Mouse (Mus musculus): ENCODE data around the gene Plscr4. TPM values are rescaled to one million over a fixed set of nuclear protein-coding genes. Genes with fewer than 3 reads are reported as not detected.

Gene Plscr4
- polyA plus RNA-seq, 1 experiment, result 6.0 TPM

DNA sequence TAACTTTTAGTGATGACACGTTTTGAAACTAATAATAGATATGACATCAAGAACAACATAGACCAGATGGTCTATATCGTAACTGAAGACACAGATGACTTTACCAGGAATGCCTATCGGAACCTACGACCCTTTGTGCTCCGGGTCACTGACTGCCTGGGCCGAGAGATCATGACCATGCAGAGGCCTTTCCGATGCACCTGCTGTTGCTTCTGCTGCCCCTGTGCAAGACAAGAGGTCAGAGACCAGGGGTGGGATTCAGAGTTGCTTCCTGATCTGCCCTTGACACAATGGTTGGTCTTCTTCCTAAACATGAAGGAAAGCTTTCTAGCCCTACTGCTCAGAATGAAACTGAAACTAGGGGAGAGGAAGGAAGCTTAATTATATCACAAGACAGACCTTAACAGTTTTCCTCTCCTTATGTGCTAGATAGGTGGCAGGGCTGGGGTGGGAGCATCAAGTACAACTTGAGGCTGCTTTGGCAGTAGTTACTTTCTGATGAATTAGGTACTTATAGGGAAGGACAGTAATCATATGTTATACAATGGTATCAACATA, 27.6 kb downstream of the Plscr4 start:
- no peak for DNase-seq
- Histone ChIP-seq H3K27ac (ENCODE audit: insufficient read depth, low read length) (no peak overlapping the region), H3K27me3 (ENCODE audit: control insufficient read depth, insufficient read depth, low read length) (no peaks in the 10 kb centered on the region), H3K4me3 (replicated peaks; ENCODE audit: insufficient read depth, low read depth, low read length) (no peak overlapping the region), H3K4me1 (ENCODE audit: control insufficient read depth, insufficient read depth, low read length) (no peaks in the 10 kb centered on the region)
- 81% methylated on average over 7 of the region's 7 CpGs for WGBS
- no peak for TF ChIP-seq CTCF (IDR thresholded peaks at IDR 0.05; ENCODE audit: borderline replicate concordance, insufficient read depth, low read depth, low read length)
- TF ChIP-seq POLR2A (IDR thresholded peaks at IDR 0.05; ENCODE audit: borderline replicate concordance, insufficient read depth, low read length), result no peak

DNA sequence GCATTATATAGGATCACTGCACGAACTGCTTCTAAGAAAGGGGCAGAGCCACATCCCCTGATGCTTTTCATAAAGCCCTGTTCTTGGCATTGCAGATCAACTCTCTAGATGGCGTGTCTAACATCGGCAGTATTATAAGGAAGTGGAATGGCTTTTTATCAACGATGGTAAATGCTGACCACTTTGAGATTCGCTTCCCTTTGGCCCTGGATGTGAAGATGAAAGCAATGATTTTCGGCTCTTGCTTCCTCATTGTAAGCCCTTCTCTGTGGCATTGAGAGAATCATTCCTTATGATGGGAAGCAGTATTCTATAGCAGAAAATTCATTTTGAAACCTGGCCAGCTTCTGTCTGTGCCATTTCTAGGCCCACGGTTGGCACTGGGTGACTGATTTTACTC, 32.7 kb downstream of the Plscr4 start:
- Histone ChIP-seq H3K27me3 (ENCODE audit: control insufficient read depth, insufficient read depth, low read length) (no peaks in the 10 kb centered on the region), H3K4me1 (ENCODE audit: control insufficient read depth, insufficient read depth, low read length) (no peaks in the 10 kb centered on the region), H3K4me3 (replicated peaks; ENCODE audit: insufficient read depth, low read depth, low read length) (no peak overlapping the region), H3K27ac (ENCODE audit: insufficient read depth, low read length) (no peak overlapping the region)
- no peak for DNase-seq
- TF ChIP-seq CTCF (IDR thresholded peaks at IDR 0.05; ENCODE audit: borderline replicate concordance, insufficient read depth, low read depth, low read length) (no peak), POLR2A (IDR thresholded peaks at IDR 0.05; ENCODE audit: borderline replicate concordance, insufficient read depth, low read length) (no peak)
- 61% methylated on average over 7 of the region's 7 CpGs for WGBS

DNA sequence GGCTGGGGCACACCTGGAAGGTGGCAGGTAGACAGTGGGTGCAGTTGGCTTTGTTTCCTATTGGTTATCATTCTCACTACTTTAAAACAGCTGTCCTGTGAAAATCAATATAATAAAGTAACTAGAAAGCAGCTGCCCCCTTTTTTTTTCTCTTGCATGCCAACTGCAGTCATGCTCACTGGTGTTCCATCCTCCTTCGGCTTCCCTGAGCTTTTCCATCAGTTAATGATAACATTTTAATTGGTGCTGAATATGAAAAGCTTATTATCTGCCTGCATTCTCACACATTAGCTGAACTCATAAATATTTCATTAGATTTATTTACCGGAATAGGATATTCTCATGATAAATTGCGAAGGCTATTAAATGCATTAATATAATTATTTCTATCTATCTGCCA, 33.1 kb downstream of the Plscr4 start:
- no peak for DNase-seq
- Histone ChIP-seq H3K4me1 (ENCODE audit: control insufficient read depth, insufficient read depth, low read length) (no peaks in the 10 kb centered on the region), H3K27ac (ENCODE audit: insufficient read depth, low read length) (no peak overlapping the region), H3K4me3 (replicated peaks; ENCODE audit: insufficient read depth, low read depth, low read length) (no peak overlapping the region), H3K27me3 (ENCODE audit: control insufficient read depth, insufficient read depth, low read length) (no peaks in the 10 kb centered on the region)
- TF ChIP-seq POLR2A (IDR thresholded peaks at IDR 0.05; ENCODE audit: borderline replicate concordance, insufficient read depth, low read length), result no peak
- TF ChIP-seq CTCF (IDR thresholded peaks at IDR 0.05; ENCODE audit: borderline replicate concordance, insufficient read depth, low read depth, low read length), result no peak
- 80% methylated on average over 3 of the region's 3 CpGs for WGBS

DNA sequence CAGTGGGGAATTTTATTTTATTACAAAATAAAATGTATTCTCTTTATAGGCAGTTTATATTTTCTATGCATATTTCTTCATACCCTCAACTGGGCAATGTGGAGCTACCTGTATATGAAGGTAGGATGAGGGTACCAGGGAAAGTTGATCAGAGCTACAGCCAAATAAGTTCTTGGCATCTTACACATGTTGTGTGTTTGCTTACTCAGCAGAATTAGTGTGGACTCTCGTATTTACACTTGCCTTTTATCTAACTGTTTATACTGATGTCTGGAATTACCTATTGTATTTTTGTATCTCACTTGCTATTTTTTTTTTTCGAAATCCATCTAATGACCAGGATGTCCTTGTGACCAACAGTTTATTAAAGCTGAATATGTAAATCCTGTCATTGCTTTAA, 34.1 kb downstream of the Plscr4 start:
- no peak overlapping the region for H3K27ac ChIP-seq (ENCODE audit: insufficient read depth, low read length)
- H3K27me3 ChIP-seq (ENCODE audit: control insufficient read depth, insufficient read depth, low read length), result no peaks in the 10 kb centered on the region
- H3K4me1 ChIP-seq (ENCODE audit: control insufficient read depth, insufficient read depth, low read length), result no peaks in the 10 kb centered on the region
- 82% methylated on average over 2 of the region's 2 CpGs for WGBS
- DNase-seq, result no peak
- no peak overlapping the region for H3K4me3 ChIP-seq (replicated peaks; ENCODE audit: insufficient read depth, low read depth, low read length)
- TF ChIP-seq POLR2A (IDR thresholded peaks at IDR 0.05; ENCODE audit: borderline replicate concordance, insufficient read depth, low read length) (no peak), CTCF (IDR thresholded peaks at IDR 0.05; ENCODE audit: borderline replicate concordance, insufficient read depth, low read depth, low read length) (no peak)

DNA sequence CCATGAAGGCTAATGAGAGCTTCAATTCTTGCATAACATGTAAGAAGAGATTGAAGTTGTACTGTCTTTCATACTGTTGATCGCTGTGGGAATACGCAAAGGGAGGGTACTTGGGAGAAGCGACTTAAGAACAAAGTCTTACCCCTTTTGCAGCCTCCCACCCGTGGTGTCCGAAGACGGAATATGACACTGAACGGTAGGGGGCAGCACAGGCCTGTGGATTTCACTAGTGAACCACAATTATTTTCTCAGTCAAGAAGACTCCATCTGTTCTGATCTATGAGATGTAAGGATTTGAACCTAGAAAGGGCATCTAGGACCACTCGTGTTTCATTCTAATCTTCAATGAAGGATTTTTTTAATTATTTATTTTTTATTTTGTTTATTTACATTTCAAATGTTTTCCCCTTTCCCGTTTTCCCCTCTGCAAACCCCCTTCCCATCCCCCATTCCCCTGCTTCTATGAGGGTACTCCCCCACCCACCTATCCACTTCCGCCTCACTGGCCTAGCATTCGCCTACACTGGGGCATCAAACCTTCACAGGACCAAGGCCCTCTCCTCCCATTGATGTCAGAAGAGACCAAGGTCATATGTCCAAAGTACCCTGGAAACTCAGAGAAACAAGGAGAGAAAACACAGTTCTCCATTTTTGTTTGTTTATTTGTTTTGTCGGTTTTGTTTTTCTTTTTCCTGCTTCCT, 42.7 kb downstream of the Plscr4 start:
- DNase-seq, result peak; percentile 60 to 78
- Histone ChIP-seq H3K4me1 (ENCODE audit: control insufficient read depth, insufficient read depth, low read length) (no peaks in the 10 kb centered on the region), H3K27ac (ENCODE audit: insufficient read depth, low read length) (no peak overlapping the region), H3K4me3 (replicated peaks; ENCODE audit: insufficient read depth, low read depth, low read length) (no peak overlapping the region), H3K27me3 (ENCODE audit: control insufficient read depth, insufficient read depth, low read length) (no peaks in the 10 kb centered on the region)
- TF ChIP-seq POLR2A (IDR thresholded peaks at IDR 0.05; ENCODE audit: borderline replicate concordance, insufficient read depth, low read length) (no peak), CTCF (IDR thresholded peaks at IDR 0.05; ENCODE audit: borderline replicate concordance, insufficient read depth, low read depth, low read length) (peak; percentile 86)
- 32% methylated on average over 12 of the region's 12 CpGs for WGBS

DNA sequence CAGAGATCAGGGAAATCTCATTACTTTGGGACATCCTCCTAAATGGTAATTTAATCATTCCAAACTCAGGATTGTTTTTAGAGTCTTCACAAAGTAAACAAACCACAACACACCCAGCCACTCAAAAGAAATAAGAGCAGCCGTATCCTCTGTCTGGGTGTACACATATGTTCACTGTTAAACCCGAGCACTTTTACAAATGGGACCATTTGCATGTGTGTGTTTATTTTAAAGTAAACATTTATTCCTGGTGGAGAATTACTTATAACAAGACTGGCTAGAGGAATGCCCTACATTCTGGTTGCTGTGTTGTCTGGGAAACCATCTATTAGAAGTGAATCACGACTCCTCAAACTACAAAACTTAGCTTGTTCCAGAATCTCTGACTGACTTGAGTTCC, 47.1 kb downstream of the Plscr4 start:
- Histone ChIP-seq H3K4me1 (ENCODE audit: control insufficient read depth, insufficient read depth, low read length) (no peaks in the 10 kb centered on the region), H3K4me3 (replicated peaks; ENCODE audit: insufficient read depth, low read depth, low read length) (no peak overlapping the region), H3K27ac (ENCODE audit: insufficient read depth, low read length) (no peak overlapping the region), H3K27me3 (ENCODE audit: control insufficient read depth, insufficient read depth, low read length) (no peaks in the 10 kb centered on the region)
- no peak for TF ChIP-seq POLR2A (IDR thresholded peaks at IDR 0.05; ENCODE audit: borderline replicate concordance, insufficient read depth, low read length)
- no peak for TF ChIP-seq CTCF (IDR thresholded peaks at IDR 0.05; ENCODE audit: borderline replicate concordance, insufficient read depth, low read depth, low read length)
- 81% methylated on average over 3 of the region's 3 CpGs for WGBS
- DNase-seq, result no peak

DNA sequence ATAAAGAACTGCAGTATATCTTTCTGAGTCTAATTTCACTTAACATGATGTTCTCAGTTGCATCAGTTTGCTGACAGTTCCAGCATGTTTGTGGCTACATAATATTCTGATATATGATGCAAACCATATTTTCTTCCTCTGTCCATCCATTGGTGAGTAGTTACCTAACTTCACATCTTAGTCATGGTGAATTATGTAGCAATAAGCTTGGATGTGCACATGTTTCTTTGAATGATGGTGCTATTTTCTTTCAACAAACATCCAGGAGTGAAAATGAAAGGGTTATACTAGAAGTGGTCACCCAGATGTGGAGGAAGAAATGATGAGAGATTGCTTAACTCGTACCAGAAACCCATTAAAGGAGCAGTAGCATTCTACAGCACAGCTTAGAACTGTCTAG, 47.7 kb downstream of the Plscr4 start:
- DNase-seq, result no peak
- no peak overlapping the region for H3K4me3 ChIP-seq (replicated peaks; ENCODE audit: insufficient read depth, low read depth, low read length)
- WGBS, result 54% methylated on average over 1 of the region's 1 CpGs
- no peak overlapping the region for H3K27ac ChIP-seq (ENCODE audit: insufficient read depth, low read length)
- TF ChIP-seq CTCF (IDR thresholded peaks at IDR 0.05; ENCODE audit: borderline replicate concordance, insufficient read depth, low read depth, low read length), result no peak
- TF ChIP-seq POLR2A (IDR thresholded peaks at IDR 0.05; ENCODE audit: borderline replicate concordance, insufficient read depth, low read length), result no peak
- H3K27me3 ChIP-seq (ENCODE audit: control insufficient read depth, insufficient read depth, low read length), result no peaks in the 10 kb centered on the region
- no peaks in the 10 kb centered on the region for H3K4me1 ChIP-seq (ENCODE audit: control insufficient read depth, insufficient read depth, low read length)

DNA sequence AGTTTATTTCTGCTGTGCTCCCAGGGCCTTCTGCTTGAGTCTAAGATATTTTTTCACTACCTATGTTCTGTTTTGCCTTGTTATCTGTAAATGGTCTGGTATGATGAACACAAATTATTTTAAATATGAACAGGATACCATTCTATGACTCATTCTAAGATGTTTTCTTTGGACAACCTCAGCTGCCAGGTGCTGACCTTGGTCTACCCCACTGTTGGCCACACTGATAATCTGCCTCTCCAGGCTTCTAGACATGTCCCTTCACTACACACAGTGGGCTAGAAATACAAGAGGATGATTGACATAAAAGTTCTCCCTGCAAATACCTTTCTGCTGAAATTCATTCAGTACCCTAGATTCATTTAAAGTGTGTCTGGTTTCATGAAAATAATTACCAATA, 54.5 kb downstream of the Plscr4 start:
- Histone ChIP-seq H3K4me1 (ENCODE audit: control insufficient read depth, insufficient read depth, low read length) (no peaks in the 10 kb centered on the region), H3K27ac (ENCODE audit: insufficient read depth, low read length) (no peak overlapping the region), H3K27me3 (ENCODE audit: control insufficient read depth, insufficient read depth, low read length) (no peaks in the 10 kb centered on the region), H3K4me3 (replicated peaks; ENCODE audit: insufficient read depth, low read depth, low read length) (no peak overlapping the region)
- TF ChIP-seq CTCF (IDR thresholded peaks at IDR 0.05; ENCODE audit: borderline replicate concordance, insufficient read depth, low read depth, low read length) (no peak), POLR2A (IDR thresholded peaks at IDR 0.05; ENCODE audit: borderline replicate concordance, insufficient read depth, low read length) (no peak)
- no peak for DNase-seq
